Mouse (Mus musculus): Measurements from ENCODE around the gene Shtn1.

- TF ChIP-seq POLR2AphosphoS2 (IDR thresholded peaks at IDR 0.05; ENCODE audit: insufficient read length, low read depth) (no peak), TCF3 (IDR thresholded peaks at IDR 0.05; ENCODE audit: insufficient read length, low read depth) (no peak), POLR2A (IDR thresholded peaks at IDR 0.05; ENCODE audit: insufficient read length, low read depth) (no peak), E2F4 (IDR thresholded peaks at IDR 0.05; ENCODE audit: insufficient read depth) (no peak), TCF12 (IDR thresholded peaks at IDR 0.05; ENCODE audit: insufficient read depth, poor library complexity, severe bottlenecking) (no peak), USF1 (IDR thresholded peaks at IDR 0.05; ENCODE audit: low read depth) (no peak)
Measured at GRCm38 (mm10) chr19:59048852-59049251, 27.0 kb downstream of the Shtn1 start.
